Mouse (Mus musculus): ENCODE measurements around the gene Krtap17-1. TPM values are rescaled to one million over a fixed set of nuclear protein-coding genes. Genes with fewer than 3 reads are reported as not detected.

The Krtap17-1 gene
- polyA plus RNA-seq, 1 experiment: not detected

DNA sequence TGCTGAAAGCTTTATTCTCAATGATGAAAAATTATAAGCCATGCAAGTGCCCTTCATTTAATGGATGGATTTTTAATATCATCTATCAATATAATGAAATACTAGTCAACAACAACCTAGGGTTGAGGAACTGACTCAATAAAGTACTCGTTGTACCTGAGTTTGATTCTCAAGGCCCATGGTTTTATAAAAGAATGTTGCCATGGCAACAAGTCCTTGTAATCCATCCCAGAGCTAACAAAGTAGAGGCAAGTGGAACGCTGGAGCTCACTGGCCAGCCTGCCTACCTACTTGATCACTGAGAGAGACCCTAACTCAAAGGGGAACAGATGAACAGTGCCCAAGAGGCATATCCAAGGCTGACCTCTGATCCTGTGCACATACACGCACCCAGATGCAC is 3.2 kb downstream of the Krtap17-1 start:
- 81% methylated on average over 3 of the region's 3 CpGs for WGBS
- H3K27me3 ChIP-seq (ENCODE audit: control insufficient read depth, insufficient read depth, low read length): no peaks in the 10 kb centered on the region
- no peak for DNase-seq (ENCODE audit: low read depth in 1 of 2, low spot score in 2 of 2)
- no peaks in the 10 kb centered on the region for H3K4me1 ChIP-seq (ENCODE audit: control insufficient read depth, insufficient read depth, insufficient read length)
- TF ChIP-seq CTCF (IDR thresholded peaks at IDR 0.05; ENCODE audit: extremely low read depth, insufficient read depth, insufficient read length, insufficient replicate concordance) (no peak), POLR2A (IDR thresholded peaks at IDR 0.05; ENCODE audit: low read depth, low read length) (no peak)
- H3K36me3 ChIP-seq (ENCODE audit: control insufficient read depth, insufficient read depth, low read length): no peaks in the 10 kb centered on the region
- H3K27ac ChIP-seq (ENCODE audit: insufficient read depth, low read length): no peak overlapping the region
- no peak overlapping the region for H3K4me3 ChIP-seq (ENCODE audit: extremely low read depth, insufficient read depth, insufficient read length)

DNA sequence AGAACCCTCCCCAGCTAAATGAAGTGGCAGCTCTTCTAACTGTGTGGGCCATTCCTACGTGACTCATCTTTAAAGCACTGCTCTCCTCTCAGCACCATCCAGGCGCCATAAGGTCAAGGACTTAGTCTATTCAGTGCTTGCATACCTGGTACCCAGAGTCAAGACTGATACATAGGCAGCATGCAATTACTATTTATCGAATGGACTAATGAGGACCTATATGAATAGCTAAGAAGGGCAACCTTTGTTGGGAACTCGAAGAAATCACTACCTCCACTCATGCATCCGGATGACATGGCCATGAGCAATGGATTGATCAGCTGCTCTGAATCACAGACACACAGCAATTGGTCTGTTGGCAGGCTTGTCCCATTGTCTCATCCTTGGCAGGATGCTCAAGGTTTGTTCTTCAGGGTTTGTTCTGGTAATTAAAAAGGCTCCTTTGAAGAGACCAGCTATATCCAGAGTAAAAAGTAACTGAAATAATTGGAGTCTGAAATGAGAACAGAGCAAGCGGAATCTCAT is 3.9 kb downstream of the Krtap17-1 start:
- DNase-seq (ENCODE audit: low read depth in 1 of 2, low spot score in 2 of 2): no peak
- Histone ChIP-seq H3K27me3 (ENCODE audit: control insufficient read depth, insufficient read depth, low read length) (no peaks in the 10 kb centered on the region), H3K4me1 (ENCODE audit: control insufficient read depth, insufficient read depth, insufficient read length) (no peaks in the 10 kb centered on the region), H3K27ac (ENCODE audit: insufficient read depth, low read length) (no peak overlapping the region), H3K4me3 (ENCODE audit: extremely low read depth, insufficient read depth, insufficient read length) (no peak overlapping the region), H3K36me3 (ENCODE audit: control insufficient read depth, insufficient read depth, low read length) (no peaks in the 10 kb centered on the region)
- TF ChIP-seq CTCF (IDR thresholded peaks at IDR 0.05; ENCODE audit: extremely low read depth, insufficient read depth, insufficient read length, insufficient replicate concordance) (no peak), POLR2A (IDR thresholded peaks at IDR 0.05; ENCODE audit: low read depth, low read length) (no peak)
- 86% methylated on average over 6 of the region's 6 CpGs for WGBS

DNA sequence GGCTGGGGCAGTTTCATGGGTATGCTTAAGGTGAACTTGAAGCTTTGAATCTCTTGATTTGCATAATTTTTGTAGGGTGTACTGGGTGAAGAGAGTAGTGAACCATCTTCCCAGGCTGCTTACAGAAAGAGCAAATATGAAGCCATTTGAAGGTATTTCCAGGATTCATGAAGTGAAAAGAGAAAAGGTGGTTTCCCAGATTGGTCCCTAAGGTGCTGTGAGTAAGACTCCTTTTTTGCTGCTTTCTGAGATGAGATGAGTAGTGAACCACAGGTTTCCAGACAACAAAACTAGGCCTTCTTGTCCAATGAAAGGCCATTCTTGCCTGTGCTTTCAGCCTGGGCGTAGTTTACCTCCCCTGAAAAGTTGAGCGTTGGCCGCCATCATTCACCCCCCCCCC is 5.3 kb downstream of the Krtap17-1 start:
- WGBS: 94% methylated on average over 3 of the region's 3 CpGs
- H3K4me3 ChIP-seq (ENCODE audit: extremely low read depth, insufficient read depth, insufficient read length): no peak overlapping the region
- H3K36me3 ChIP-seq (ENCODE audit: control insufficient read depth, insufficient read depth, low read length): no peaks in the 10 kb centered on the region
- H3K27ac ChIP-seq (ENCODE audit: insufficient read depth, low read length): no peak overlapping the region
- H3K27me3 ChIP-seq (ENCODE audit: control insufficient read depth, insufficient read depth, low read length): no peaks in the 10 kb centered on the region
- no peaks in the 10 kb centered on the region for H3K4me1 ChIP-seq (ENCODE audit: control insufficient read depth, insufficient read depth, insufficient read length)
- no peak for DNase-seq (ENCODE audit: low read depth in 1 of 2, low spot score in 2 of 2)
- TF ChIP-seq POLR2A (IDR thresholded peaks at IDR 0.05; ENCODE audit: low read depth, low read length) (no peak), CTCF (IDR thresholded peaks at IDR 0.05; ENCODE audit: extremely low read depth, insufficient read depth, insufficient read length, insufficient replicate concordance) (no peak)

DNA sequence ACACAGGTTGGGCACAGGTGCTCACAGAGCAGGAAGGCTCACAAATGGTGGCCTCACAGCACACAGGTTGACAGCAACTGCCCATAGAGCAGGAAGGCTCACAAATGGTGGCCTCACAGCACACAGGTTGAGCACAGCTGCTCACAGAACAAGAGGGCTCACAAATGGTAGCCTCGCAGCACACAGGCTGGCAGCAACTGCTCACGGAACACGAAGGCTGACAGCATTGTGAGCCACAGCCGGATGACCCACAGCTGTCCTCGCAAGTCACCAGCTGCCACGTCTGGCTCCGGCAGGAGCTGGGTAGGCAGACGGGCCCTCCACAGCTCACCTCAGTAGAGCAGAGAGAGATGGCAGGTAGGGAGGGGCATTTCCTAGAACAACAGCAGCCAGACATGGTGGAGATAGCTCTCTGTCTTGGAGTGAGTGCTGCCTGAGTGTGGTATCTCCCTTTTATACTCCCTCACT is 7.6 kb downstream of the Krtap17-1 start, which contains the start of gene Krtap16-1:
Krtap16-1 (minus strand) TSS at position 418 of the 468 bp plus-strand sequence.
- Histone ChIP-seq H3K27ac (ENCODE audit: insufficient read depth, low read length) (no peak within 1 kb of the TSS), H3K27me3 (ENCODE audit: control insufficient read depth, insufficient read depth, low read length) (no peaks in the 10 kb centered on the region), H3K4me3 (ENCODE audit: extremely low read depth, insufficient read depth, insufficient read length) (no peak within 1 kb of the TSS), H3K36me3 (ENCODE audit: control insufficient read depth, insufficient read depth, low read length) (no peaks in the 10 kb centered on the region), H3K4me1 (ENCODE audit: control insufficient read depth, insufficient read depth, insufficient read length) (no peaks in the 10 kb centered on the region)
- no peak for DNase-seq (ENCODE audit: low read depth in 1 of 2, low spot score in 2 of 2)
- TF ChIP-seq POLR2A (IDR thresholded peaks at IDR 0.05; ENCODE audit: low read depth, low read length) (no peak), CTCF (IDR thresholded peaks at IDR 0.05; ENCODE audit: extremely low read depth, insufficient read depth, insufficient read length, insufficient replicate concordance) (no peak)
- 77% methylated on average over 8 of the region's 8 CpGs for WGBS

DNA sequence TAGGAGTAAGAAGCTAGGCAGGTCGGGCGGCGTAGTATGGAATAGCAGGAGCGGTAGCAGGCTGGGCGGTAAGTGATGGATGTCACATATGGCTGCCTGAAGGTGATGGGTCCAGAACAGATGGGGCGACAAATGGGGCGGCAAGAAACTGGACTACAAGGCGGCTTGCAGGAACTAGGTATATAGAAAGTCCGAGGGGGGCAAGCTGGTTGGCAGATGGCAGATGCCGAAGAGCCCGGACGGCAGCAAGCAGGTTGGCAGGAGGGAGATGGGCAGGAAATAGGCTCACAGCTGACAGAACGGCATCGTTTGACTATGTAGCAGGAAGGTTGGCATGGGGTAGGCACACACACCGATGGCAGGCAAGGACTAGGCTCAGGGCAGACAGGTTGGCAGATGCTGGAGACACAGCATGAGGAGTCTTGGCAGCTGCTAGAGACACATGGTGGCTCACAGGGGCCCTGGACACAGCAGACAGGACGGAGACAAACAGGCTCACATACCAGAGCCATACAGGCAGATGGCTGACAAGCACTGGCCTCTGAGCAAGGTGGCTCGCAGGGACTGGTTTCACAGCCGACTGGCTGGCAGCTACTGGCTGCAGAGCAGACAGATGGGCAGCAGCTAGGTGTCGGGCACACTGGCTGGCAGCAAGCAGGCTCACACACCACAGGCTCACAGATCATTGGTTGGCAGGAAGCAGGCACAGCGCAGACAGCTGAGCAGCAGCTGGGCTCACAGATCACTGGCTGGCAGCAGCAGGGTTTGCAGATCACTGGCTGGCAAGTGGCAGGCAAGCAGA is 8.3 kb downstream of the Krtap17-1 start:
- no peaks in the 10 kb centered on the region for H3K4me1 ChIP-seq (ENCODE audit: control insufficient read depth, insufficient read depth, insufficient read length)
- 84% methylated on average over 20 of the region's 20 CpGs for WGBS
- no peak overlapping the region for H3K4me3 ChIP-seq (ENCODE audit: extremely low read depth, insufficient read depth, insufficient read length)
- no peaks in the 10 kb centered on the region for H3K27me3 ChIP-seq (ENCODE audit: control insufficient read depth, insufficient read depth, low read length)
- H3K36me3 ChIP-seq (ENCODE audit: control insufficient read depth, insufficient read depth, low read length): no peaks in the 10 kb centered on the region
- H3K27ac ChIP-seq (ENCODE audit: insufficient read depth, low read length): no peak overlapping the region
- TF ChIP-seq CTCF (IDR thresholded peaks at IDR 0.05; ENCODE audit: extremely low read depth, insufficient read depth, insufficient read length, insufficient replicate concordance): no peak
- no peak for TF ChIP-seq POLR2A (IDR thresholded peaks at IDR 0.05; ENCODE audit: low read depth, low read length)
- no peak for DNase-seq (ENCODE audit: low read depth in 1 of 2, low spot score in 2 of 2)

DNA sequence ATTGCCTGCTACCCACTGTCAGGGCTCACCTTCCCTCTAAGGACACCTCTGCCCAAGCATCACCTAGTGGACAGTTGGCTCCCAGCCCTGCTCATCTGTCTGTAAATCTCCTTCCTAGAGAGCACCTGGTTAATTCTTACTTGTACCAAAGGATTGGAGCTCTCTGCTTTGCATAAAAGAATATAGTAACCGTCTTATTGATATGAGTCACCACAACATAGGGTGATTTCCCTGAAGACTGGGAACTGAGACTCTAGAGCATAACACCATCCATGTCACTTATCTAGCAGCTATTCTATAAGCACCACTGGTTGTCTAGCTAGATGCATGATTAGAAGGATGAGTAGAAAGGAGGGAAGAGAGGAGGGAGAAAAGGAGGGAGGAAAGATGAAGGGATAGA is 10.4 kb downstream of the Krtap17-1 start:
- no peak for TF ChIP-seq POLR2A (IDR thresholded peaks at IDR 0.05; ENCODE audit: low read depth, low read length)
- no peak for TF ChIP-seq CTCF (IDR thresholded peaks at IDR 0.05; ENCODE audit: extremely low read depth, insufficient read depth, insufficient read length, insufficient replicate concordance)
- no peaks in the 10 kb centered on the region for H3K27me3 ChIP-seq (ENCODE audit: control insufficient read depth, insufficient read depth, low read length)
- H3K4me1 ChIP-seq (ENCODE audit: control insufficient read depth, insufficient read depth, insufficient read length): no peaks in the 10 kb centered on the region
- H3K27ac ChIP-seq (ENCODE audit: insufficient read depth, low read length): no peak overlapping the region
- WGBS: 81% methylated on average over 1 of the region's 1 CpGs
- H3K4me3 ChIP-seq (ENCODE audit: extremely low read depth, insufficient read depth, insufficient read length): no peak overlapping the region
- no peaks in the 10 kb centered on the region for H3K36me3 ChIP-seq (ENCODE audit: control insufficient read depth, insufficient read depth, low read length)
- no peak for DNase-seq (ENCODE audit: low read depth in 1 of 2, low spot score in 2 of 2)

DNA sequence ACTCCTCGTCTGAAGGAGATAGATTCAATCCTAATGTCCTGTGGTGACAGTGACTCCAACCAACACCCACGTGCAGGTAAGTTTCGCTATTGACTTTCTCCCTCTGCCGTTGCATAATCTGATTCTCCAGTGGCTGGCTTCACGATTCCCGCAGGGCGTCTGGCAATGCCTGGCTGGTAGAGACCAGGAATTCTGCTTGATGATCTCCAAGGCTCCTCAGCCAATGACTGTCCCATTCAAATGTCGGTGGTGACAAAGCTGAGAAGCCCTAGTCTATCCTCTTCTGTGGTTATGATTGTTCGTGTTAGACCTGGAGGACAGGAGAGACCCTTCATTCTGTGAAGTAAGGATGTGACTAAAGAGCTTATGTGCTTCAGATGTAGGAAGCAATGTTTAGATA is 11.1 kb downstream of the Krtap17-1 start:
- no peak for TF ChIP-seq POLR2A (IDR thresholded peaks at IDR 0.05; ENCODE audit: low read depth, low read length)
- TF ChIP-seq CTCF (IDR thresholded peaks at IDR 0.05; ENCODE audit: extremely low read depth, insufficient read depth, insufficient read length, insufficient replicate concordance): no peak
- 84% methylated on average over 9 of the region's 9 CpGs for WGBS

More for the DNA sequence above, 11.1 kb downstream of the Krtap17-1 start:
- H3K27me3 ChIP-seq (ENCODE audit: control insufficient read depth, insufficient read depth, low read length): no peaks in the 10 kb centered on the region
- DNase-seq (ENCODE audit: low read depth in 1 of 2, low spot score in 2 of 2): no peak
- H3K4me3 ChIP-seq (ENCODE audit: extremely low read depth, insufficient read depth, insufficient read length): no peak overlapping the region
- no peak overlapping the region for H3K27ac ChIP-seq (ENCODE audit: insufficient read depth, low read length)
- H3K4me1 ChIP-seq (ENCODE audit: control insufficient read depth, insufficient read depth, insufficient read length): no peaks in the 10 kb centered on the region
- H3K36me3 ChIP-seq (ENCODE audit: control insufficient read depth, insufficient read depth, low read length): no peaks in the 10 kb centered on the region
